Mouse (Mus musculus) small intestine, adult 2 months (tissue): ENCODE data around the gene Tulp2. TPM values are rescaled to one million over a fixed set of nuclear protein-coding genes. Genes with fewer than 3 reads are reported as not detected.

Source experiments
- H3K27ac ChIP-seq: fragments of 200-500 bp; 2 replicates; pipeline ENCODE4 v1.5.1; 2012; ENCODE audit warnings: low read depth, low read length, control low read depth, inconsistent platforms; ENCODE audit not compliant: insufficient read depth
- H3K27me3 ChIP-seq: fragments of 200-500 bp; 2 replicates; pipeline ENCODE4 v1.6.1; 2012; ENCODE audit warnings: mild to moderate bottlenecking, moderate library complexity, low read length, inconsistent platforms; ENCODE audit not compliant: control insufficient read depth, insufficient read depth
- H3K36me3 ChIP-seq: fragments of 200-500 bp; 2 replicates; pipeline ENCODE4 v1.6.1; 2012; ENCODE audit warnings: mild to moderate bottlenecking, low read length, control low read depth, inconsistent platforms; ENCODE audit not compliant: control insufficient read depth, insufficient read depth
- H3K4me1 ChIP-seq: fragments of 200-500 bp; 2 replicates; pipeline ENCODE4 v1.6.1; 2012; ENCODE audit warnings: low read length, inconsistent platforms, mixed read lengths; ENCODE audit not compliant: control insufficient read depth, insufficient read depth, insufficient read length
- H3K4me3 ChIP-seq: fragments of 200-500 bp; 2 replicates; pipeline ENCODE4 v1.5.1; 2012; ENCODE audit warnings: low read depth, mild to moderate bottlenecking, control low read depth, inconsistent platforms, low read length, moderate library complexity
- CTCF ChIP-seq: fragments of 200-500 bp; IDR thresholded peaks from 2 replicates; pipeline ENCODE4 v1.5.1; 2012; ENCODE audit warnings: low read depth, mild to moderate bottlenecking, control low read depth, inconsistent platforms, low read length, moderate library complexity, mixed read lengths; ENCODE audit not compliant: insufficient replicate concordance, insufficient read length; ENCODE audit errors: extremely low read depth
- POLR2A ChIP-seq: fragments of 200-500 bp; IDR thresholded peaks from 2 replicates; pipeline ENCODE4 v1.6.1; 2012; ENCODE audit warnings: low read depth, mild to moderate bottlenecking, control low read depth, inconsistent platforms, low read length, moderate library complexity
- WGBS: fragments of 180-500 bp; shearing (Covaris S2); methylation state at CpG from one replicate; pipeline ENCODE4 v1.1.7; 2018; 5-methylcytosine and 5-hydroxymethylcytosine counted together
- polyA plus RNA-seq: library from polyadenylated mRNA; depleted of rRNA; stranded (reverse); fragments of >200 nt; gene quantifications from 2 replicates; pipeline ENCODE4 v1.2.3, GENCODE M21; 2012

The Tulp2 gene
- polyA plus RNA-seq, 1 experiment, result not detected

DNA sequence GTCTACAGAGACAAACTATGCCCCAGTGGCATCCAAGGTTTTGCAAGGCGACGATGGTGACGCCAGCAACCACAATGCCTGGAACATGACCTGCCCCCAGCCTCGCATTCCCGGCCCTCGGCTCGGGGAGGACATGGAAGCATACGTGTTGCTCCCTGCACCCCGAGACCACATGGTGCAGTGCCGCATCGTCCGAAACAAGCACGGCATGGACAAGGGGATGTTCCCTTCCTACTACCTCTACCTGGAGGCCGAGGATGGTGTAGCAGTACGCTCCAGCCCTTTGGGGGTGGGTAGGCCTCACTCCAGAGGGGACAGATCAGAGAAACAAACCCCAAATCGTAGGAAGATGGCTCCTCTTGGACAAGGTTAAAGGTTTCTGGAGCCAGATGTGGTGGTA is 36.9 kb downstream of the Tulp2 start:
- peaks cover 6% of the 10 kb centered on the region; the same call in 1 of the 2 replicates for H3K4me1 ChIP-seq
- H3K27me3 ChIP-seq, result no peaks in the 10 kb centered on the region
- peaks cover 5% of the 10 kb centered on the region; the same call in 1 of the 2 replicates for H3K36me3 ChIP-seq
- H3K4me3 ChIP-seq, result no peak overlapping the region
- 95% methylated on average over 16 of the region's 16 CpGs for WGBS
- H3K27ac ChIP-seq, result no peak overlapping the region
- no peak for TF ChIP-seq CTCF
- TF ChIP-seq POLR2A, result no peak

- WGBS, result 44% methylated on average over 8 of the region's 8 CpGs
- H3K4me3 ChIP-seq, result no peak overlapping the region
- peaks cover 8% of the 10 kb centered on the region; the same call in 1 of the 2 replicates for H3K4me1 ChIP-seq
- H3K27me3 ChIP-seq, result no peaks in the 10 kb centered on the region
- H3K27ac ChIP-seq, result no peak overlapping the region
- no peak for TF ChIP-seq POLR2A
- no peak for TF ChIP-seq CTCF
- H3K36me3 ChIP-seq, result peaks cover 7% of the 10 kb centered on the region; the same call in 1 of the 2 replicates
Observed at GRCm38 (mm10) chr7:45519345-45520120, 37.9 kb downstream of the Tulp2 start.

DNA sequence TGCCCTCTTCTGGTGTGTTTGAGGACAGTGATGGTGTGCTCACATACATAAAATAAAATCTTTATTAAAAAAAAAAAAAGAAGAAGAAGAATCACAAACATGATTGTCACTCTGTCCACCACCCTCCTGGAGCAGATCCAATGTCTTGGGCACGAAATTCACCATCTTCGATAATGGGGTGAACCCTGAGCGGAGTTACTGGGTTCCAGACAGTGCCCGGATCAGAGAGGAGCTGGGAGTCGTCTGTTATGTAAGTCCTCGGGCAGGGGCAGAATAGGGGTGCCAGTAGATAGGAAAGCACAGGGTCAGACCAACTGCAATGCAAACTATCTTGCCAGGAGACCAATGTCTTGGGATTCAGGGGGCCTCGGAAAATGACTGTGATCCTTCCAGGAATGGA is 38.9 kb downstream of the Tulp2 start:
- Histone ChIP-seq H3K4me1 (peaks cover 11% of the 10 kb centered on the region), H3K36me3 (peaks cover 7% of the 10 kb centered on the region; the same call in 1 of the 2 replicates), H3K4me3 (no peak overlapping the region), H3K27ac (no peak overlapping the region), H3K27me3 (no peaks in the 10 kb centered on the region)
- no peak for TF ChIP-seq CTCF
- no peak for TF ChIP-seq POLR2A
- WGBS, result 93% methylated on average over 7 of the region's 7 CpGs

- H3K4me3 ChIP-seq, result peak overlapping the region; percentile 88
- H3K4me1 ChIP-seq, result peaks cover 11% of the 10 kb centered on the region
- H3K27ac ChIP-seq, result peak overlapping the region; percentile 83
- H3K27me3 ChIP-seq, result no peaks in the 10 kb centered on the region
- peaks cover 7% of the 10 kb centered on the region; the same call in 1 of the 2 replicates for H3K36me3 ChIP-seq
- WGBS, result 1% methylated on average over 28 of the region's 28 CpGs
- no peak; the same call in 1 of the 2 replicates for TF ChIP-seq POLR2A
- TF ChIP-seq CTCF, result peak; percentile 27; the same call in 1 of the 2 replicates
Observed at GRCm38 (mm10) chr7:45521728-45522184, 40.1 kb downstream of the Tulp2 start.

- peaks cover 11% of the 10 kb centered on the region for H3K4me1 ChIP-seq
- H3K4me3 ChIP-seq, result peak overlapping the region; percentile 88
- peaks cover 7% of the 10 kb centered on the region; the same call in 1 of the 2 replicates for H3K36me3 ChIP-seq
Observed at GRCm38 (mm10) chr7:45522194-45522752, 40.6 kb downstream of the Tulp2 start.

GRCm38 (mm10) chr7:45522957-45523676 is 41.4 kb downstream of the Tulp2 start:
- 0 out of 2 replicates have a peak overlapping the region, but pooled peaks have one; percentile 1 for H3K4me3 ChIP-seq
- no peaks in the 10 kb centered on the region for H3K27me3 ChIP-seq

More at GRCm38 (mm10) chr7:45522194-45522752, 40.6 kb downstream of the Tulp2 start:
- 61% methylated on average over 16 of the region's 16 CpGs for WGBS
- TF ChIP-seq CTCF, result no peak
- TF ChIP-seq POLR2A, result no peak
- Histone ChIP-seq H3K27me3 (no peaks in the 10 kb centered on the region), H3K27ac (no peak overlapping the region)

DNA sequence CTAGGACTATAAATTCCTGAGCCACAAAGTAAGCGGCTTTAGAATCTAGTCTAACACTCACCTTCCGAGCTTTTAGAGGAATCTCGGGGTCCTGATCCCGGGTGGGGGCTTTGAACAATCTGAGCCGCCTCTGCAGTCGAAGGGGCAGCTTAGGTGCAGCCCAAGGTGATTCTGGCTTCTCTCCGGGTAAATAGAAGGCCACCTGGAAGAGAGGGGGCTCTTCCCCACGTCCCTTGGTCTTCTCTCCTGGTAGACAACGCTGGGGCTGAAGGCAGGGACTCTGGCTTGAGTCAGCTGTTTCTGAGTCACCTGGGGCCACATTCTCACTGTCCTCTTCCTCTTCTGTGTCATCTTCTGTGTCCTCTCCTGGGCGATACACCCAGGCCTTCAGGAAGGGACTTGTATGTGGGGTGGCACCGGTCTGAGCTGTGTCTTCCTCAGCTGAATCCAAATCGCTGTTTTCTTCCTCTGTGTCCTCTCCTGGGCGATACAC is 42.0 kb downstream of the Tulp2 start:
- Histone ChIP-seq H3K27ac (no peak overlapping the region), H3K4me1 (peaks cover 11% of the 10 kb centered on the region), H3K4me3 (peak overlapping the region; percentile 14; the same call in 1 of the 2 replicates), H3K36me3 (peaks cover 7% of the 10 kb centered on the region; the same call in 1 of the 2 replicates), H3K27me3 (no peaks in the 10 kb centered on the region)
- WGBS, result 83% methylated on average over 13 of the region's 13 CpGs
- TF ChIP-seq POLR2A (no peak), CTCF (no peak)

More at GRCm38 (mm10) chr7:45522957-45523676, 41.4 kb downstream of the Tulp2 start:
- TF ChIP-seq POLR2A, result no peak
- no peak for TF ChIP-seq CTCF
- H3K27ac ChIP-seq, result no peak overlapping the region
- peaks cover 7% of the 10 kb centered on the region; the same call in 1 of the 2 replicates for H3K36me3 ChIP-seq
- WGBS, result 68% methylated on average over 18 of the region's 18 CpGs
- peaks cover 11% of the 10 kb centered on the region for H3K4me1 ChIP-seq
